Mouse (Mus musculus) 3T3-L1 (cell line): ENCODE data around the gene Gp5.
"Not testable (repeated sequence)": the region's sequence is repeated elsewhere in the genome, so short reads cannot be mapped to it uniquely, and the experiment has no call there.

Source experiments
- DNase-seq: peaks from one replicate; pipeline ENCODE4 v3.0.0-alpha.2; 2015; ENCODE audit warnings: low read depth, low spot score

Gp5 gene

GRCm38 (mm10) chr16:30310647-30311046, at the start of gene Gp5:
Gp5 (minus strand) TSS chr16:30310779.
- DNase-seq = no peak

- DNase-seq = not testable (repeated sequence)
These were observed 42.9 kb upstream of the Gp5 start for GRCm38 (mm10) chr16:30353489-30353888.

- DNase-seq = peak; percentile 68
These were observed 3.7 kb upstream of the Gp5 start for GRCm38 (mm10) chr16:30314236-30314635.

- DNase-seq = no peak
These were observed 436 bp downstream of the Gp5 start for GRCm38 (mm10) chr16:30310171-30310515.

GRCm38 (mm10) chr16:30309395-30310170, 996 bp downstream of the Gp5 start:
- DNase-seq = no peak

- no peak for DNase-seq
These were observed 1.8 kb downstream of the Gp5 start for GRCm38 (mm10) chr16:30308616-30309394.

GRCm38 (mm10) chr16:30307961-30308615, 2.5 kb downstream of the Gp5 start:
- no peak for DNase-seq

- no peak for DNase-seq
These were observed 3.3 kb downstream of the Gp5 start for GRCm38 (mm10) chr16:30307306-30307705.

GRCm38 (mm10) chr16:30306102-30306501, 4.5 kb downstream of the Gp5 start:
- DNase-seq = no peak

GRCm38 (mm10) chr16:30304236-30304635, 6.3 kb downstream of the Gp5 start:
- DNase-seq = no peak

- no peak for DNase-seq
These were observed 7.2 kb downstream of the Gp5 start for GRCm38 (mm10) chr16:30303411-30303810.

GRCm38 (mm10) chr16:30302686-30303085, 7.9 kb downstream of the Gp5 start:
- no peak for DNase-seq

- peak; percentile 38 for DNase-seq
These were observed 10.8 kb downstream of the Gp5 start for GRCm38 (mm10) chr16:30299711-30300277.

- DNase-seq = no peak
These were observed 13.1 kb downstream of the Gp5 start for GRCm38 (mm10) chr16:30297450-30297849.

- DNase-seq = no peak
These were observed 13.8 kb downstream of the Gp5 start for GRCm38 (mm10) chr16:30296601-30297275.

GRCm38 (mm10) chr16:30295106-30295505, 15.5 kb downstream of the Gp5 start:
- no peak for DNase-seq

GRCm38 (mm10) chr16:30290436-30290835, 20.1 kb downstream of the Gp5 start:
- no peak for DNase-seq

GRCm38 (mm10) chr16:30285701-30286100, 24.9 kb downstream of the Gp5 start:
- DNase-seq = peak; percentile 81

GRCm38 (mm10) chr16:30283743-30284337, 26.7 kb downstream of the Gp5 start:
- DNase-seq = peak; percentile 41

- no peak for DNase-seq
These were observed 27.6 kb downstream of the Gp5 start, which contains the start of gene Lrrc15 for GRCm38 (mm10) chr16:30282844-30283495. Lrrc15 (minus strand) TSS chr16:30283256.
